Mouse (Mus musculus): ENCODE results near the gene Tmem119. TPM values are rescaled to one million over a fixed set of nuclear protein-coding genes. Genes with fewer than 3 reads are reported as not detected.
"Not testable (repeated sequence)": the region's sequence is repeated elsewhere in the genome, so short reads cannot be mapped to it uniquely, and the experiment has no call there.

Tmem119 gene
- polyA plus RNA-seq, 1 experiment from 2014 or later: 3.4 TPM

DNA sequence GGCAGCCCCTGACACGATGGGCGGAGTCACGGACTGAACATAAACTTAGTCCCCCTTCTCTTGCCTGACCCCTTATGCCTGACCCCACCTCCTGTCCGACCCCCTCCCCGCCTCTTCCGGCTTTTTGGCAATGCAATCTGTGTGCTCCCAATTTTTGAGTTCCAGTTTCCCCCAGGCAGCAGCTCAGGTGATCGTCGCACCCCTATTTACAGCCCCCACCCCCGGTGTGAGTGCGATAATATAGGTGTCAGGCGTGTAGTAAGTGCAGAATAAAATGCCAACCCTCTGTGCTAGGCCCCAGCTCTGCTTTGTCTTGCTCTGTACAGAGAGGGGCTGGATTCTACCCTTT, 14.7 kb upstream of the Tmem119 start:
- peaks cover 8% of the 10 kb centered on the region; the same call in 1 of the 2 replicates for H3K4me1 ChIP-seq (ENCODE audit: insufficient read depth)
- H3K4me2 ChIP-seq (ENCODE audit: low read depth, low read length): no peak overlapping the region
- H3K27me3 ChIP-seq (ENCODE audit: insufficient read depth, low read length): no peaks in the 10 kb centered on the region
- H3K27ac ChIP-seq (ENCODE audit: low read depth): no peak overlapping the region
- no peaks in the 10 kb centered on the region for H3K36me3 ChIP-seq (replicated peaks; ENCODE audit: insufficient read depth, low read length)
- no peak overlapping the region for H3K9ac ChIP-seq (replicated peaks)
- ATAC-seq (no peak), DNase-seq (no peak)
- 55% methylated on average over 11 of the region's 11 CpGs for WGBS (ENCODE audit: insufficient replicate concordance)
- no peak for TF ChIP-seq EP300 (IDR thresholded peaks at IDR 0.05; ENCODE audit: low read depth)
- TF ChIP-seq CTCF (IDR thresholded peaks at IDR 0.05; ENCODE audit: low read depth): no peak
- no peaks in the 10 kb centered on the region for H3K9me3 ChIP-seq (ENCODE audit: low read length)
- no peak overlapping the region for H3K4me3 ChIP-seq (ENCODE audit: low read depth, low read length)

- H3K9me3 ChIP-seq (ENCODE audit: low read length): no peaks in the 10 kb centered on the region
- ATAC-seq (peak; percentile 15; the same call in 1 of the 2 replicates), DNase-seq (no peak)
- H3K36me3 ChIP-seq (replicated peaks; ENCODE audit: insufficient read depth, low read length): no peaks in the 10 kb centered on the region
- H3K4me3 ChIP-seq (ENCODE audit: low read depth, low read length): no peak overlapping the region
- no peak overlapping the region for H3K9ac ChIP-seq (replicated peaks)
- no peak overlapping the region for H3K27ac ChIP-seq (ENCODE audit: low read depth)
- H3K4me2 ChIP-seq (ENCODE audit: low read depth, low read length): no peak overlapping the region
- no peaks in the 10 kb centered on the region for H3K27me3 ChIP-seq (ENCODE audit: insufficient read depth, low read length)
- H3K4me1 ChIP-seq (ENCODE audit: insufficient read depth): peaks cover 11% of the 10 kb centered on the region; the same call in 1 of the 2 replicates
- TF ChIP-seq CTCF (IDR thresholded peaks at IDR 0.05; ENCODE audit: low read depth) (no peak), EP300 (IDR thresholded peaks at IDR 0.05; ENCODE audit: low read depth) (no peak)
- 33% methylated on average over 27 of the region's 27 CpGs for WGBS (ENCODE audit: insufficient replicate concordance)
Observed at GRCm38 (mm10) chr5:113814111-113815040, 14.1 kb upstream of the Tmem119 start.

DNA sequence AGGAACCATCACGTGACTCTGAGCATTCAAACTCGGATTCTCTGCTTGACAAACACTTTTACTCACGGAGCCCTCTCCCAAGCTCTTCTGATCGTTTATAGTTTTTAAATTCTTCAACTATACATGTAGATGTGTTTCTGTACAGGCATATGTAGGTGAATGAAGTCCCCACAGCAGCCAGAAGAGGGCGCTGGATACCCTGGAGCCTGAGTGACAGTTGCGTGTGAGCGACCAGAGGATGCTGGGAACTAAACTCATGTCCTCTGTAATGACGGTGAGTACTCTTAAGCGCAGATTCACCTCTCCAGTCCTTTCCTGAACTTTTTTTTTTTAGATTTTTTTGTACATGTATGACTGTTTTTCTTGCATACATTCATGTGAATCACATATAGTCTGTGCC, 13.3 kb upstream of the Tmem119 start:
- Histone ChIP-seq H3K4me3 (ENCODE audit: low read depth, low read length) (no peak overlapping the region), H3K27ac (ENCODE audit: low read depth) (no peak overlapping the region), H3K27me3 (ENCODE audit: insufficient read depth, low read length) (no peaks in the 10 kb centered on the region), H3K9ac (replicated peaks) (no peak overlapping the region), H3K36me3 (replicated peaks; ENCODE audit: insufficient read depth, low read length) (no peaks in the 10 kb centered on the region), H3K9me3 (ENCODE audit: low read length) (no peaks in the 10 kb centered on the region), H3K4me2 (ENCODE audit: low read depth, low read length) (no peak overlapping the region), H3K4me1 (ENCODE audit: insufficient read depth) (peaks cover 11% of the 10 kb centered on the region; the same call in 1 of the 2 replicates)
- no peak for TF ChIP-seq EP300 (IDR thresholded peaks at IDR 0.05; ENCODE audit: low read depth)
- TF ChIP-seq CTCF (IDR thresholded peaks at IDR 0.05; ENCODE audit: low read depth): peak; percentile 59; the same call in 1 of the 2 replicates
- WGBS (ENCODE audit: insufficient replicate concordance): 18% methylated on average over 9 of the region's 9 CpGs
- DNase-seq (peak; percentile 45), ATAC-seq (no peak)

DNA sequence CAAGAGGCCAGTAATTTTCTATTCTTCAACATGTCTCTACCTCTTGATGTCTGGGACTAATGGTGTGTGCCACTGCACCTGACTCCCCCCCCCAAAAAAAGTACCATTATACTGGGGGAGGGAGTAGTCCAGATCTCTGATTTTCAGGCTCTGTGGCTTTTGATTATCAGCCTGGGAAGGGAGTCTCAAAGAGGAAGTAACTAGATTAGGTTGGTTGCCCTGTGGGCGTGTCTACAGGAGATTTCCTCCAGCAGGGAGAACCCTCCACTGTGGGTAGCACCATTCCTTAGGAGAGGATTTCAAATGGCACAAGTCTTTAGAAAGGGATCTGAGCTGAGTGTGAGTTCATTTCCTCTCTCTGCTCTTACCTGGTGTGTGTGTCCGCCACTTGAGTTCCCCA, 12.3 kb upstream of the Tmem119 start:
- Histone ChIP-seq H3K4me1 (ENCODE audit: insufficient read depth) (peaks cover 17% of the 10 kb centered on the region; the same call in 1 of the 2 replicates), H3K27me3 (ENCODE audit: insufficient read depth, low read length) (no peaks in the 10 kb centered on the region), H3K4me3 (ENCODE audit: low read depth, low read length) (no peak overlapping the region), H3K9me3 (ENCODE audit: low read length) (no peaks in the 10 kb centered on the region), H3K9ac (replicated peaks) (no peak overlapping the region), H3K27ac (ENCODE audit: low read depth) (no peak overlapping the region), H3K36me3 (replicated peaks; ENCODE audit: insufficient read depth, low read length) (no peaks in the 10 kb centered on the region), H3K4me2 (ENCODE audit: low read depth, low read length) (no peak overlapping the region)
- DNase-seq (no peak), ATAC-seq (no peak)
- 64% methylated on average over 2 of the region's 2 CpGs for WGBS (ENCODE audit: insufficient replicate concordance)
- TF ChIP-seq CTCF (IDR thresholded peaks at IDR 0.05; ENCODE audit: low read depth) (no peak), EP300 (IDR thresholded peaks at IDR 0.05; ENCODE audit: low read depth) (no peak)

GRCm38 (mm10) chr5:113811824-113812420, 11.6 kb upstream of the Tmem119 start:
- DNase-seq; H3K9me3 ChIP-seq (ENCODE audit: low read length); H3K27ac ChIP-seq (ENCODE audit: low read depth); H3K9ac ChIP-seq (replicated peaks); H3K27me3 ChIP-seq (ENCODE audit: insufficient read depth, low read length); ATAC-seq; H3K4me3 ChIP-seq (ENCODE audit: low read depth, low read length); H3K4me2 ChIP-seq (ENCODE audit: low read depth, low read length); H3K36me3 ChIP-seq (replicated peaks; ENCODE audit: insufficient read depth, low read length): not testable (repeated sequence)
- peak; percentile 62 for TF ChIP-seq CTCF (IDR thresholded peaks at IDR 0.05; ENCODE audit: low read depth)
- H3K4me1 ChIP-seq (ENCODE audit: insufficient read depth): peaks cover 17% of the 10 kb centered on the region; the same call in 1 of the 2 replicates
- WGBS (ENCODE audit: insufficient replicate concordance): 19% methylated on average over 11 of the region's 12 CpGs

- no peak overlapping the region for H3K9ac ChIP-seq (replicated peaks)
- H3K4me2 ChIP-seq (ENCODE audit: low read depth, low read length): no peak overlapping the region
- no peak for ATAC-seq
- H3K36me3 ChIP-seq (replicated peaks; ENCODE audit: insufficient read depth, low read length): no peaks in the 10 kb centered on the region
- TF ChIP-seq CTCF (IDR thresholded peaks at IDR 0.05; ENCODE audit: low read depth): no peak
- TF ChIP-seq EP300 (IDR thresholded peaks at IDR 0.05; ENCODE audit: low read depth): no peak
- WGBS (ENCODE audit: insufficient replicate concordance): 64% methylated on average over 4 of the region's 4 CpGs
- no peak overlapping the region for H3K4me3 ChIP-seq (ENCODE audit: low read depth, low read length)
- H3K4me1 ChIP-seq (ENCODE audit: insufficient read depth): peaks cover 12% of the 10 kb centered on the region; the same call in 1 of the 2 replicates
- H3K27ac ChIP-seq (ENCODE audit: low read depth): no peak overlapping the region
- no peaks in the 10 kb centered on the region for H3K9me3 ChIP-seq (ENCODE audit: low read length)
- no peak for DNase-seq
- no peaks in the 10 kb centered on the region for H3K27me3 ChIP-seq (ENCODE audit: insufficient read depth, low read length)
Observed at GRCm38 (mm10) chr5:113810111-113810510, 9.8 kb upstream of the Tmem119 start.

Data from liver, postnatal 0 days (tissue).